8 mouse cellular contexts compared by ENCODE assay signal in the genomic region with DNA sequence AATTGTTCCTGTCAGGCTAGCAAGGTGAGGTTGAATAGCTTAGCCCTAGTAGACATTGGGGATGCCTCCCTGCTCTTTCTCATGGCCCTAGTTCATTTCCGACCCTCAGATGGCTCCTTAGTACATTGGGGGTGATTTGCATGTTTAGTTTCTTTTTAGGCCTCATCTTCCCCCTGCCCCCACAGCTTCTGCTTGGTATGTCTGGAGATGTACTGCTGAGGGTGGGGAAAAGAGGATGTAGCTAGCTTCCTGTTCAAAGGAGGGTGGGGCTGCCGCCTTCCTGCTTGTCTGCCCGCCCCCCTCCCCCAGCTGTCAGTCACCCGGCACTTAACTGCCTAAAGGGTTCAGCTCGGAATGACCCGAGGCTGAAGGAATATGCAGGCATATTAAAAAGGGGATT. TPM values are rescaled to one million over a fixed set of nuclear protein-coding genes. Genes with fewer than 3 reads are reported as not detected.
DNase-seq lines count a peak whose midpoint lies in the region; ATAC-seq and TF ChIP-seq lines count a peak whose summit lies in the region.

No protein-coding gene starts in this region.

- H3K9ac ChIP-seq in heart, embryonic 15.5 days = no peak overlapping the region
- no peak overlapping the region for H3K9ac ChIP-seq in lung, embryonic 14.5 days
- no peak overlapping the region for H3K9ac ChIP-seq in stomach, embryonic 16.5 days (ENCODE audit: low read length)

- no peaks in the 10 kb centered on the region for H3K27me3 ChIP-seq in heart, embryonic 15.5 days
- H3K27me3 ChIP-seq in lung, embryonic 14.5 days (ENCODE audit: insufficient read depth, low read length) = no peaks in the 10 kb centered on the region
- no peaks in the 10 kb centered on the region for H3K27me3 ChIP-seq in stomach, embryonic 16.5 days (ENCODE audit: control insufficient read depth, insufficient read depth, low read length)

- H3K27ac ChIP-seq in heart, embryonic 15.5 days = peak overlapping the region; percentile 73
- H3K27ac ChIP-seq in lung, embryonic 14.5 days (ENCODE audit: low read depth) = peak overlapping the region; percentile 36; the same call in 1 of the 2 replicates
- peak overlapping the region; percentile 13; the same call in 1 of the 2 replicates for H3K27ac ChIP-seq in stomach, embryonic 16.5 days (ENCODE audit: low read length)

- H3K4me2 ChIP-seq in heart, embryonic 15.5 days = peak overlapping the region; percentile 29; the same call in 1 of the 2 replicates
- H3K4me2 ChIP-seq in lung, embryonic 14.5 days = peak overlapping the region; percentile 42; the same call in 1 of the 2 replicates
- H3K4me2 ChIP-seq in stomach, embryonic 16.5 days (ENCODE audit: low read depth, low read length) = no peak overlapping the region

- H3K4me1 ChIP-seq in lung, adult 2 months (ENCODE audit: control insufficient read depth, insufficient read depth, low read length) = peaks cover 37% of the 10 kb centered on the region
- peaks cover 47% of the 10 kb centered on the region for H3K4me1 ChIP-seq in heart, embryonic 15.5 days (replicated peaks)
- no peaks in the 10 kb centered on the region for H3K4me1 ChIP-seq in lung, embryonic 14.5 days (ENCODE audit: insufficient read depth)
- 0 out of 2 replicates have a peak, but pooled peaks cover 2% of the 10 kb centered on the region for H3K4me1 ChIP-seq in stomach, embryonic 16.5 days (ENCODE audit: control insufficient read depth, insufficient read depth, low read length)

- no peak for TF ChIP-seq POLR2A in lung, adult 2 months (IDR thresholded peaks at IDR 0.05; ENCODE audit: borderline replicate concordance, extremely low read depth, low read depth, low read length)

- H3K9me3 ChIP-seq in heart, embryonic 15.5 days (replicated peaks) = no peaks in the 10 kb centered on the region
- H3K9me3 ChIP-seq in lung, embryonic 14.5 days (ENCODE audit: low read depth, low read length) = no peaks in the 10 kb centered on the region
- H3K9me3 ChIP-seq in stomach, embryonic 16.5 days (replicated peaks; ENCODE audit: control insufficient read depth, low read length) = no peaks in the 10 kb centered on the region

- DNase-seq in lung, adult 18-20 months = peak; percentile 60 to 69
- DNase-seq in lung, adult 2 months = no peak
- DNase-seq in lung, embryonic 14.5 days = peak; percentile 5
- DNase-seq in adipocyte (ENCODE audit: low spot score) = no peak
- DNase-seq in urinary bladder, postnatal 36 days (ENCODE audit: low spot score in 2 of 2) = no peak
- DNase-seq in frontal cortex, adult 2 months (ENCODE audit: extremely low spot score in 1 of 2, low spot score in 1 of 2) = no peak

- no peak for TF ChIP-seq CTCF in lung, adult 2 months (IDR thresholded peaks at IDR 0.05; ENCODE audit: insufficient read depth, low read length)
- TF ChIP-seq CTCF in lung, embryonic 14.5 days (IDR thresholded peaks at IDR 0.05; ENCODE audit: low read depth) = no peak

- WGBS in lung, adult 2 months = 48% methylated on average over 6 of the region's 6 CpGs
- 46% methylated on average over 6 of the region's 6 CpGs for WGBS in heart, embryonic 15.5 days
- 31% methylated on average over 6 of the region's 6 CpGs for WGBS in lung, embryonic 14.5 days
- 62% methylated on average over 6 of the region's 6 CpGs for WGBS in stomach, embryonic 16.5 days

- no peak; the same call in 1 of the 2 replicates for ATAC-seq in heart, embryonic 15.5 days (replicated peaks; ENCODE audit: insufficient number of reproducible peaks, insufficient read depth, low FRiP score, low read depth)
- ATAC-seq in lung, embryonic 14.5 days (ENCODE audit: insufficient read depth) = peak; percentile 65
- ATAC-seq in stomach, embryonic 16.5 days (ENCODE audit: insufficient read depth, low FRiP score) = no peak

- H3K36me3 ChIP-seq in heart, embryonic 15.5 days = no peaks in the 10 kb centered on the region
- no peaks in the 10 kb centered on the region for H3K36me3 ChIP-seq in lung, embryonic 14.5 days (ENCODE audit: insufficient read depth)
- H3K36me3 ChIP-seq in stomach, embryonic 16.5 days (ENCODE audit: control insufficient read depth, insufficient read depth, low read length) = no peaks in the 10 kb centered on the region

- H3K4me3 ChIP-seq in lung, adult 2 months (replicated peaks; ENCODE audit: extremely low read depth, low read depth, low read length) = no peak overlapping the region
- no peak overlapping the region for H3K4me3 ChIP-seq in heart, embryonic 15.5 days
- H3K4me3 ChIP-seq in lung, embryonic 14.5 days (ENCODE audit: low read depth, low read length) = no peak overlapping the region
- no peak overlapping the region for H3K4me3 ChIP-seq in stomach, embryonic 16.5 days (replicated peaks; ENCODE audit: low read length)

RNA-seq across cellular contexts. Expression of gene Msn, which starts 34.8 kb away (rescaled TPM):
- polyA plus RNA-seq in lung, adult 2 months (2012; rRNA removed) = 290 and 370 TPM in 2 replicates
- polyA plus RNA-seq in heart, embryonic 15.5 days (2015; fragmentation: Nextera tagmentation; extraction: Ambion mirVana) = 172 and 194 TPM in 2 replicates
- 173 and 180 TPM in 2 replicates for polyA plus RNA-seq in lung, embryonic 14.5 days (2014; fragmentation: Nextera tagmentation; extraction: Ambion mirVana)
- polyA plus RNA-seq in stomach, embryonic 16.5 days (2015; fragmentation: Nextera tagmentation; extraction: Ambion mirVana) = 99.4 and 100 TPM in 2 replicates
- 21.4 and 23.5 TPM in 2 replicates for polyA plus RNA-seq in frontal cortex, adult 2 months (2012; rRNA removed)

Comparison
In these comparisons a context has a peak if more than half of its experiments do, and no peak if none do; other contexts are left out.
1. DNase-seq: peak in lung, adult 18-20 months (2 of 2) and lung, embryonic 14.5 days (single experiment); none in lung, adult 2 months (single experiment), adipocyte (single experiment), urinary bladder, postnatal 36 days (0 of 2) and frontal cortex, adult 2 months (0 of 2).
2. H3K27ac ChIP-seq: peak in every context shown above with its lines; median percentile 73 in heart, embryonic 15.5 days; 36 in lung, embryonic 14.5 days; 13 in stomach, embryonic 16.5 days.